Mouse (Mus musculus) G1E (cell line): ENCODE data around the gene Il1rl2.

ENCODE experiments used
- CTCF ChIP-seq: IDR thresholded peaks from 2 replicates; pipeline ENCODE4 v1.5.1; 2012; ENCODE audit warnings: low read depth, low read length, inconsistent platforms, mixed read lengths
- GATA1 ChIP-seq: IDR thresholded peaks from 2 replicates; pipeline ENCODE4 v1.6.1; 2012; ENCODE audit warnings: borderline replicate concordance, low read length, inconsistent platforms, mixed read lengths
- GATA2 ChIP-seq: IDR thresholded peaks from 2 replicates; pipeline ENCODE4 v1.6.1; 2012; ENCODE audit warnings: low read depth, low read length, inconsistent platforms, borderline replicate concordance
- POLR2AphosphoS5 ChIP-seq: IDR thresholded peaks from 2 replicates; pipeline ENCODE4 v1.6.1; 2012; ENCODE audit warnings: low read depth, low read length, inconsistent platforms; ENCODE audit not compliant: insufficient replicate concordance
- TAL1 ChIP-seq: conservative IDR thresholded peaks from 2 replicates; pipeline ENCODE4 v1.6.1; 2012; ENCODE audit warnings: low read depth, low read length, inconsistent platforms, mixed read lengths

DNA sequence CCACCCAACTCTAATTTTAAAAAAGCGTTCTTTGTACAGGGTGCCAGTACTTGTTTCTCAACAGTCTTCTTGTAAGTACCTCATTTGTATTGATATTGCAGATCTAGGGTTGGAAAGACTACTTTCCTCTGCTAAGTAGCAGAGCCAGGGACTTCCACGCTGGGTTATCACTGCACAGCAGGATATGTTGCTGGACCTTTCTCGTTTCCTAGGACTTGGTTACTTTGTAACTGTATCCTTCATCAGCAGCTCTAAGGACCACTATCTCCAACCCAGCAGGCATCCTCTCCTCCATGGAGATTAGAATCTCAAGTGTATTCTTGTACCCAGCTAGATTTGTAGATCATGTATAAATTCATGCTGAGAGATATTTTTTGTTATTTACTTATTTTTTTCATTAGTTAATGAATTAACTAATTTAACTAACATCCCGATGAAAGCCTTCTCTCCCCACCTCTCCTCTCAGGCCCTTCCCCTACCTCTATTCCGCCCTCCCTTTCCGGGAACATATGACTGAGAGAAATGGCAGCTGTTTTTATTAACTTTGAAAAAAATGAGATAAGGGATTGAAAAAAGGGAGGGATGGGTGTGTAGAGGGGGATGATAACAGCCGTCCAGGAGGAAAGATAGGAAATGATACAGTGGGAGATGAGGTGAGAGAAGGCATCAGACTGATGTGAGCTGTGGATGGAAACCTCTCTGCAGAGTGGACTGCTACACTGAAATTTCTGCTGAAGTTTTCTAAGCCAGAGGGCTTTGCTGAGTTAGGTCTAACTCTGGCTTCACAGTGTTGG, 90.7 kb downstream of the Il1rl2 start:
- TF ChIP-seq CTCF, result no peak
- TF ChIP-seq GATA1, result no peak
- TF ChIP-seq POLR2AphosphoS5, result no peak
- TF ChIP-seq TAL1, result no peak; the same call in 1 of the 2 replicates
- TF ChIP-seq GATA2, result no peak
